Mouse (Mus musculus) heart, adult 8-10 months (tissue): ENCODE results near the gene Gadd45g. TPM values are rescaled to one million over a fixed set of nuclear protein-coding genes. Genes with fewer than 3 reads are reported as not detected.
"Not testable (repeated sequence)": the region's sequence is repeated elsewhere in the genome, so short reads cannot be mapped to it uniquely, and the experiment has no call there.

ENCODE experiments used
- DNase-seq: peaks from one replicate; pipeline ENCODE4 v3.0.0; 2022; ENCODE audit warnings: low spot score
- total RNA-seq, 4 experiments: library from RNA; stranded (reverse); gene quantifications; 2 replicates each; pipeline ENCODE4 v1.2.4; 2022

Gene Gadd45g
- total RNA-seq, 4 experiments from 2014 or later, result 8.6 to 18.9 (median 10.7) TPM

GRCm38 (mm10) chr13:51834024-51834423 lies 12.5 kb upstream of the Gadd45g start:
- not testable (repeated sequence) for DNase-seq

- no peak for DNase-seq
Observed at GRCm38 (mm10) chr13:51834520-51834919, 12.0 kb upstream of the Gadd45g start.

- DNase-seq, result not testable (repeated sequence)
Observed at GRCm38 (mm10) chr13:51835208-51835607, 11.3 kb upstream of the Gadd45g start.

- DNase-seq, result no peak
Observed at GRCm38 (mm10) chr13:51837402-51837801, 9.1 kb upstream of the Gadd45g start.

GRCm38 (mm10) chr13:51839250-51840026 lies 7.0 kb upstream of the Gadd45g start:
- DNase-seq, result peak; percentile 53

- no peak for DNase-seq
Observed at GRCm38 (mm10) chr13:51840702-51841101, 5.8 kb upstream of the Gadd45g start.

- DNase-seq, result no peak
Observed at GRCm38 (mm10) chr13:51841541-51842115, 4.8 kb upstream of the Gadd45g start.

- DNase-seq, result no peak
Observed at GRCm38 (mm10) chr13:51842191-51842590, 4.3 kb upstream of the Gadd45g start.

GRCm38 (mm10) chr13:51842773-51843172 lies 3.7 kb upstream of the Gadd45g start:
- DNase-seq, result peak; percentile 43

- DNase-seq, result no peak
Observed at GRCm38 (mm10) chr13:51843298-51843697, 3.2 kb upstream of the Gadd45g start.

GRCm38 (mm10) chr13:51844118-51844517 lies 2.4 kb upstream of the Gadd45g start:
- no peak for DNase-seq

- DNase-seq, result peak; percentile 65
Observed at GRCm38 (mm10) chr13:51844661-51845060, 1.8 kb upstream of the Gadd45g start.

- no peak for DNase-seq
Observed at GRCm38 (mm10) chr13:51845072-51845471, 1.4 kb upstream of the Gadd45g start.

- peak; percentile 85 for DNase-seq
Observed at GRCm38 (mm10) chr13:51845591-51846191, 787 bp upstream of the Gadd45g start.

- DNase-seq, result peak; percentile 71
Observed at GRCm38 (mm10) chr13:51846868-51847793, 653 bp downstream of the Gadd45g start.

- peak; percentile 79 for DNase-seq
Observed at GRCm38 (mm10) chr13:51847979-51848480, 1.6 kb downstream of the Gadd45g start.

- DNase-seq, result peak; percentile 61
Observed at GRCm38 (mm10) chr13:51848481-51849240, 2.2 kb downstream of the Gadd45g start.

- DNase-seq, result no peak
Observed at GRCm38 (mm10) chr13:51849241-51850033, 3.0 kb downstream of the Gadd45g start.

GRCm38 (mm10) chr13:51850565-51850964 lies 4.1 kb downstream of the Gadd45g start:
- DNase-seq, result no peak
